Mouse (Mus musculus) kidney, postnatal 36 days (tissue): ENCODE results near the gene Cntd1.
A peak's percentile ranks its signal among the peaks of the same experiment; 100 is the strongest.

Experiments used
- DNase-seq, 2 experiments: peaks; one replicate each; pipeline ENCODE4 v3.0.0; 2021 to 2022; ENCODE audit warnings: mixed read lengths in 2 of 2

Cntd1 gene

GRCm38 (mm10) chr11:101278223-101279192 is at the start of gene Cntd1, which contains the start of gene Coa3:
TSS of gene Cntd1 (plus strand) at chr11:101279012.
TSS of gene Coa3 (minus strand) at chr11:101279114.
- peak; percentile 91 to 94 for DNase-seq

GRCm38 (mm10) chr11:101229361-101229900 is 49.4 kb upstream of the Cntd1 start:
- peak; percentile 21 to 49 for DNase-seq

GRCm38 (mm10) chr11:101230061-101230511 is 48.7 kb upstream of the Cntd1 start:
- DNase-seq, result peak; percentile 42 to 47

- peak in 1 of 2 experiments; percentile 42 for DNase-seq
Observed at GRCm38 (mm10) chr11:101230526-101230925, 48.3 kb upstream of the Cntd1 start.

- DNase-seq, result peak; percentile 75 to 86
Observed at GRCm38 (mm10) chr11:101230991-101231871, 47.6 kb upstream of the Cntd1 start.

GRCm38 (mm10) chr11:101232010-101232839 is 46.6 kb upstream of the Cntd1 start:
- peak; percentile 43 to 53 for DNase-seq

GRCm38 (mm10) chr11:101233240-101233639 is 45.6 kb upstream of the Cntd1 start:
- DNase-seq, result no peak

- DNase-seq, result no peak
Observed at GRCm38 (mm10) chr11:101234124-101234523, 44.7 kb upstream of the Cntd1 start.

- DNase-seq, result no peak
Observed at GRCm38 (mm10) chr11:101235429-101235828, 43.4 kb upstream of the Cntd1 start.

- DNase-seq, result no peak
Observed at GRCm38 (mm10) chr11:101236782-101237181, 42.0 kb upstream of the Cntd1 start.

- DNase-seq, result no peak
Observed at GRCm38 (mm10) chr11:101238071-101238647, 40.7 kb upstream of the Cntd1 start.

- peak; percentile 51 to 62 for DNase-seq
Observed at GRCm38 (mm10) chr11:101245071-101245470, 33.7 kb upstream of the Cntd1 start.

GRCm38 (mm10) chr11:101245855-101246701 is 32.7 kb upstream of the Cntd1 start, which contains the start of gene Ramp2:
TSS of gene Ramp2 (plus strand) at chr11:101246028.
- DNase-seq, result peak; percentile 67 to 81

GRCm38 (mm10) chr11:101246702-101247012 is 32.2 kb upstream of the Cntd1 start:
- no peak for DNase-seq

GRCm38 (mm10) chr11:101247521-101248030 is 31.2 kb upstream of the Cntd1 start:
- DNase-seq, result peak; percentile 68 to 73

- DNase-seq, result peak; percentile 83 to 88
Observed at GRCm38 (mm10) chr11:101248258-101248994, 30.4 kb upstream of the Cntd1 start.

- DNase-seq, result peak; percentile 42 to 70
Observed at GRCm38 (mm10) chr11:101251031-101251430, 27.8 kb upstream of the Cntd1 start.

- DNase-seq, result no peak
Observed at GRCm38 (mm10) chr11:101252941-101253340, 25.9 kb upstream of the Cntd1 start.

GRCm38 (mm10) chr11:101253613-101254389 is 25.0 kb upstream of the Cntd1 start, which contains the start of gene Vps25:
TSS of gene Vps25 (plus strand) at chr11:101253707.
- DNase-seq, result peak; percentile 88 to 91
